Mouse (Mus musculus) thymus, postnatal 0 days (tissue): Measurements from ENCODE around the gene Tnfrsf22. TPM values are rescaled to one million over a fixed set of nuclear protein-coding genes. Genes with fewer than 3 reads are reported as not detected.
A peak's percentile ranks its signal among the peaks of the same experiment; 100 is the strongest.
"Not testable (repeated sequence)": the region's sequence is repeated elsewhere in the genome, so short reads cannot be mapped to it uniquely, and the experiment has no call there.

ENCODE experiments used
- DNase-seq: peaks from one replicate; pipeline ENCODE4 v3.0.0-alpha.2; 2015; ENCODE audit warnings: low spot score
- polyA plus RNA-seq: library from polyadenylated mRNA; unstranded; fragments of >200 nt; fragmentation: Nextera tagmentation; extraction: Ambion mirVana; gene quantifications from 2 replicates; pipeline ENCODE4 v1.2.1, GENCODE M21; 2015

Gene Tnfrsf22
- 3.5 and 3.7 TPM in 2 replicates for polyA plus RNA-seq

- DNase-seq, result peak; percentile 72
These were observed at the start of gene Tnfrsf22 for GRCm38 (mm10) chr7:143649034-143649768. Gene Tnfrsf22 (minus strand): TSS chr7:143649661.

DNA sequence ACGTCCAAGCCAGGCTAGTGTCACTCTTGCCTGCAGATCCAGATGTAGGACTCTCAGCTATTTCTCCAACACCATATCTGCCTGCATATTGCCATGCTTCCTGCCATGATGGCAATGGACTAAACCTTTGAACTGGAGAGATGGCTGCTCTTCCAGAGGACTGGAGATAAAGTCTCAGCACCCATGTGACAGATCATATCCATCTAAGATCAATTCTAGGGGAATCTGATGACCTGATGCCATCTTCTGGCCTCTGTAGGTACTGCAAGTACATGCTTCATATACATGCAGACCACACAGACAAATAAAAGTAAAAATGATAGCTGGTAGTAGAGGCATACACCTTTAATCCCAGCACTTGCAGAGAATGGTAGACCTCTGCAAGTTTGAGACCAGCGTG, 46.7 kb upstream of the Tnfrsf22 start:
- DNase-seq, result peak; percentile 51

GRCm38 (mm10) chr7:143694550-143694949, 45.1 kb upstream of the Tnfrsf22 start:
- DNase-seq, result no peak

DNA sequence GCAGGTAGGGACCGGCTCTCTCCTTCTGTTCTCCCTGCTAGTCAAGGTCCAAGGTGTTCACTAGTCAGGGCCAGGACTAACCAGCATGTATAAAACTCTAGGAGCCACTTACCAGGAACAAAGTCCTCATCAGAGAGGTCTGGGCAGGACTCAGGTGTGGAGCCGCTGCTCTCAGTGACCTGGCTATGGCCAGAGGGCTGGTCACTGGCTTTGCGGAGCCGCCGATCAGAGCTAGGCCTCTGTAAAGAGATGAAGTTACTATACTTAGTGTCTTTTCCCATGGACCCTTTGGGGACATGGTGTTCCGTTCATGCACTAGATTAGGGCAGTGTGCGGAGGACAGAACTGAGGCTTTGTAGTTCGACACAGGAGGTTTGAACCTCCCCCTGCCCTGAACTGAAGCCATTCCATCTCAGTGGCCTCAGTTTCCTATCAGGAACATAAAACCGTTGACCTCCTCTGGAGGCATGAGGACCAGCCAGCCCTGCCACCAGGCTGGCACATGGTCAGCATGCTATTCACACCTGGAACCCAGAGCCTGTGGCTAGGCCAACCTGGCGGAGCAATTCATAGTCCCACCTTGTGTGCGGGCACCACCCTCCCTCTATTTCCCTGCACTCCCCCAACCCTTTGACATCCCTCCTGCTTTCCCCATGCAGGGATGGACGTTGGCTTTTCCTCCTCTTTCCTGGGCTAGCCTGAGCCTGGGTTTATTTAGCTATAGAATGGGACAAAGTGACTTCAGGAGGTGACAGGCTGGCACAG, 43.5 kb upstream of the Tnfrsf22 start:
- DNase-seq, result no peak

DNA sequence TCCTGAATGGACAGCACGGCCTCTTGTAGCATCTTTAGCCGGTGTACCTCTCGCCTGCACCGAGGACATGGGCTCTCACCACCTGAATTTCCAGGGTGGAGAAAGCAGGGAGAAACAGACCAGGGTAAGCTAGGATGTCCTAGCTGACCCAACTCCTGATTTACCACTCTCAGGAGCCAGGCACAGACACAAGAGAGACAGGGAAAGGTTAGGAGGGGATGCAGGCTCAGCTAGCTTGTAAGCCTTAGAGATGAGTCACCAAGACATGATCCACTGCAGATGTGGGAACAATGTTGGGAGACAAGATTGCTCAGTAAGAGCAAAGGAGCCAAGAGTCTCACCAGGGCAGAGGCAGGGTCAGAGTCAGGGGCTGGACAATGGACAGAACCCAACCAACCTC, 42.4 kb upstream of the Tnfrsf22 start:
- no peak for DNase-seq

GRCm38 (mm10) chr7:143691181-143691580, 41.7 kb upstream of the Tnfrsf22 start:
- DNase-seq, result no peak

- no peak for DNase-seq
These were observed 40.5 kb upstream of the Tnfrsf22 start for GRCm38 (mm10) chr7:143689946-143690345.

DNA sequence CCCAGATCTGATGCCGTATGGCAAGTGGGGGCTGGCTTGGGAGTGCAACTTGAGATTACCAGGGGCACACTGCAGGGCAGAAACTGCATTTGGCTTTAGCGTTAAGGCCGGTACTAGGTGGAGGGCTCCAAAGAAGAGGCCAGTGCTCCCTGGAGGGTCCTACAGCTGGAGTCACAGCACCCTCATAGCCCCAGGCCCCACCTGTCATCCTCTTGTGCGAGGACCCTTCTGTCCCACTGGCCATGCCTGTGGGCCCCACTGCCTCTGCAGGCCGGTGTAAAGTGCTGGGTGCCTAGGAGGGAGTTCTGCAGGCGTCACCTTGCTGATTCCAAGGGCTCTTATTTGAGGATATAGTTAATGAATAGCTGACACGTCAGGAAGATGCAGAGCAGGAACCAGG, 40.0 kb upstream of the Tnfrsf22 start:
- DNase-seq, result no peak

DNA sequence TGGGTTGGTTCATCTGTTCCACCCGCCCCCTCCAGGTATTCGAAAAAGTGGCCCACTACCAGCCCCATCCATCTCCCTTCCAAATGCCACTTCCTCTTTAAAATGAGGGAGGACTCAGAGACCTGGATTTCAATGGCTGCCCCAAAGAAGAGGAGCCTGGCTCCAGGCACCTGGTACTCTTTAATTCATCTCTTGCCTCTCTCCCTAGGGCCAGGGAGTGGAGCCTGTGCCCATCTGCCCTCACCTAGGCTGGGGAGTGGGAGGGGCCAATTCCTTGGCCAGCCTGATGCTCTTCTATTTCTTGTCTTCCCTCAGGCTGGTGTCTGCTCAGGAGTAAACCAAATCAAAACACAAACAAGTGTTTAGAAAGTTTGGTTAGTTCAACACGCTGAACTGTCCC, 37.2 kb upstream of the Tnfrsf22 start:
- not testable (repeated sequence) for DNase-seq

GRCm38 (mm10) chr7:143686191-143686590, 36.7 kb upstream of the Tnfrsf22 start:
- DNase-seq, result not testable (repeated sequence)

DNA sequence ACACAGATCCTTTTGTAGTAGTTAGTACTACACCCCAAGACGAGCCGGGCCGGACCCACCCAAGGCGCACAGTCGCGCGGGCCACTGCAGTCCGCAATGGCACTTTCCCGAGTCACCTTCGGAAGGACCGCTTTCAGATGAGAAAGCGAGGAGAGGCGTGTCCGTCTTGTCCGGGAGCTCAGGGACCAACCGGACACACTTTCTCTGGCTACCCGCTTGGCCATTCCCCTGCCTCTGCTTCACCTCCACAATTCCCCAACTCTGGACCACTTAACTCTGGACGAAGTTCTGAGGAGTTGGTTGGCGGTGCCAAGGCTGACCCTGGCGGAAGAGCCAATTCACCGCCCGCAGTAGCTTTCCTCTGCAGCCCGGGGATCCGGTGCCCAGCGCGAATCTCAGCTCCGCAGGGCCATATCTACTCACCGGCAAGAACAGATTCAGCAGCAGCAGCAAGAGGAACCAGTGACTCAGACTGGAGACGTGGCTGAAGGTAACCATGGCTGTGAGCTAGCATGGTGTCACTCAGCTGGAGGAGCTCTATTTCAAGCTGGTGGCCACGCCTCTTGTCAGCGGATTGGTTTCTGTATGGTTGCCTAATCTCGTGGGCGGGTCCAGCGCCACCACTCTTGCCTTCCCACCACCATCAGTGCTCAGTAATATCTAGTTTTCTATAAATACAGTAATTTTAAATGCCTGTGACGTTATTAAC, 36.1 kb upstream of the Tnfrsf22 start, which contains the start of gene Tnfrsf23:
TSS of gene Tnfrsf23 (minus strand) at position 514 of the 709 bp plus-strand sequence.
- peak; percentile 72 for DNase-seq

GRCm38 (mm10) chr7:143684569-143684968, 35.1 kb upstream of the Tnfrsf22 start:
- DNase-seq, result not testable (repeated sequence)

- DNase-seq, result no peak
These were observed 32.1 kb upstream of the Tnfrsf22 start for GRCm38 (mm10) chr7:143681566-143681965.

DNA sequence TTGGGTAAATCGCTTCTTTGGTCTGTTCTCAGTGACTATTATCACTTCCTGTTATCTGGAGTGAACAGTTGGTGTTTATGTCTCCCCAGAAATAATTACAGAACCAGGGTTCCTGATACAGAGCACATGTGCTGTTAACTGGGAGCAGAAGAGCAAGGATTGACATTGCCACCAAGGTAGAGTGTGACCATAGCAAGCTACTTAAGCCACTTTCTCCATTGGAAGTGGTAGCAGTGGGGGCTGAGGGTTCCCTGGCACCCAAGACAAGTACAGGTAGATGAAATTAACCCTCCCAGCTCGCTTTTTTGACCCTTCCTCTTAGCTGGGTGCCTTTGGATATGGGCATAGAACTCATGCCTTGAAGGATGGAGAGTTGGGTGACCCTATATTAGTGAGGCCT, 31.4 kb upstream of the Tnfrsf22 start:
- DNase-seq, result not testable (repeated sequence)

DNA sequence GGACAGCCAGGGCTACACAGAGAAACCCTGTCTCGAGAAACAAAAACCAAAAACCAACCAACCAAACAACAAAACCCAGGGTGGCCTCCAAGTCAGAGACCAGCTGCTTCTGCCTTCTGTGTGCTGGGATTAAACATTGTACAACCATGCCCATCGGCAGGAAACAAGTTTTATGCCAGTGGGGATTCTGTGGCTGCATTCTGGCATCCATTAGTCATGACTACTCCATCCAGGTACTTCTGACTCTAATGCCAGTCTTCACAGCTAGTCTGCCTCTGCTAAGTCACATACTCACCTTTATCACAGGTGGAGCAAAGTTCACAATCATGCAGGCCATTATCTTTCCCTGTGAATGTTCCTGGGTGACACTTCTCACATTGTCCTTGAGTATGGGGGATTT, 30.2 kb upstream of the Tnfrsf22 start:
- DNase-seq, result not testable (repeated sequence)

DNA sequence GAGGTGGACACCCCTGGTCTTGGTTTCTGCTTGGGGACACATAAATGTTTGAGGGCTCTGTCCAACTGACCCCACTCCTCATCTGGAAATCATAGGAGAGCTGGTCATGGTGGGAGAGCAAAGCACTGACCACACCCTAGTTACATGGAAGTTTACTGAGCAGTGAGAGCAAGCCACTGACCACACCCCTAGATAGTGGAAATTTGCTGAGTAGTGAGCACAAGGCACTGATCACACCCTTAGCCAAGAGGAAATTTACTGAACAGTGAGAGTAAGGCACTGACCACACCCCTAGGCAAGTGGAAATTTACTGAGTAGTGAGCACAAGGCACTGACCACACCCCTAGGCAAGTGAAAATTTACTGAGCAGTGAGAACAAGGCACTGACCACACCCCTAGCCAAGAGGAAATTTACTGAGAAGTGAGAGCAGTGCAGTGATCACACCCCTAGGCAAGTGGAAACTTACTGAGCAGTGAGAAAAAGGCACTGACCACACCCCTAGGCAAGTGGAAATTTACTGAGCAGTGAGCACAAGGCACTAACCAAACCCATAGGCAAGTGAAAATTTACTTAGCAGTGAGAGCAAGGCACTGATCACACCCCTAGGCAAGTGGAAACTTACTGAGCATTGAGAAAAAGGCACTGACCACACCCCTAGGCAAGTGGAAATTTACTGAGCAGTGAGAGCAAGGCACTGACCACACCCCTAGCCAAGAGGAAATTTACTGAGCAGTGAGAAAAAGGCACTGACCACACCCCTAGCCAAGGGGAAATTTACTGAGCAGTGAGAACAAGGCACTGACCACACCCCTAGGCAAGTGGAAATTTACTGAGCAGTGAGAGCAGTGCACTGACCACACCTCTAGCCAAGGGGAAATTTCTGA, 17.2 kb upstream of the Tnfrsf22 start:
- no peak for DNase-seq

DNA sequence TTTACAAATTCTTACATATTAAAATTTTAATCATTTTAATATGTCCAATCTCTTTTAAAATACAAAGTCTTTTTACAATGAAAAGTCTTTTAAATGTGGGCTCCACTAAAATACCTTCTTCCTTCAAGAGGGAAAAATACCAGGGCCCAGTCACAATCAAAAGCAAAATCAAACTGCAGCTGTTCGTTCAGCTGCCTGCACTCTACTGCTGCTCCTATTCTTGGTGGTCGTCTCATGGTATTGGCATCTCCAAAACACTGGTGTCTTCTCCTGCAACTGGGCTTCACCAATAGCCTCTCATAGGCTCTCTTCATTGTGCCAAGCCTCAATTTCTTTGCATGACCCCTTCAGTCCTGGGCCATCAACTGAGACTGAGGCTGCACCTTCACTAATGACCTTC, 14.0 kb upstream of the Tnfrsf22 start:
- no peak for DNase-seq

GRCm38 (mm10) chr7:143660797-143661196, 11.3 kb upstream of the Tnfrsf22 start:
- DNase-seq, result no peak

DNA sequence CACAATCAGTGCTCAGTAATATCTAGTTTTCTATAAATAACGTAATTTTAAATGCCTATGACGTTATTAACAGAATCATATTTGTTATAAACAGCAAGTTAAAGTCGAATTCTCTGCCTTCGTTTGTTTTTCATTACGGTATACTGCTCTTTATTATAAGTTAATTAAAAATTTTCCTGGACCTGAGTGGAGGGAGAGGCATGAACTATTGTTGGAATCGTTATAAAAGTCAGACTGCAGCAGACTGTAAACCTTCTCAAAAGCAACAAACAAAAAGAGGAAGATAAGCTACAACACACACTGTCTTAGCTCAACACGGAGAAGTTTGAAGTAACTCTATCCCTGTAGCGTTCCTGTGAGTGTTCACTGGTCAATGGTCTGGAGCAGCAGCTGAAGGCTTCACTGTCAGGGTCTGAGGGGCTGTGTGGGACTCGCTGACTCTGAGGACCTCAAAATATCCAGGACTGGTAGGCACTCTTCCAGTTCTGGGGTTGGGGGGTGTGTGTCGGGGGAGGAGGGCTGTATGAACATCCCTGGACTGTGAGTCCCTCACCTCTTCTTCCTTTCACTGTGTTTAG, 397 bp upstream of the Tnfrsf22 start:
- DNase-seq, result not testable (repeated sequence)

DNA sequence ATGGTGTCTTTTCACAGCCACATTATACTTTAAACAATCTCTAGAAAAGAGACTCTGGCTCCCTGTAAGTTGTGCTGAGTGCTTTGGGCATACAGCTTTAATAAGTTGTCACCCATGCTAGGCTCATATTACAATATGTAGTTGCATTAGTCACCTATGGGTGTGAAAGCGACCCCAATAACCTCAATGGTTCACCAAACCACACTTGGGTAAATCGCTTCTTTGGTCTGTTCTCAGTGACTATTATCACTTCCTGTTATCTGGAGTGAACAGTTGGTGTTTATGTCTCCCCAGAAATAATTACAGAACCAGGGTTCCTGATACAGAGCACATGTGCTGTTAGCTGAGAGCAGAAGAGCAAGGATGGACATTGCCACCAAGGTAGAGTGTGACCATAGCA, 5.5 kb downstream of the Tnfrsf22 start:
- not testable (repeated sequence) for DNase-seq
